Comparison of ENCODE assay signal across 14 mouse cellular contexts in the genomic region with DNA sequence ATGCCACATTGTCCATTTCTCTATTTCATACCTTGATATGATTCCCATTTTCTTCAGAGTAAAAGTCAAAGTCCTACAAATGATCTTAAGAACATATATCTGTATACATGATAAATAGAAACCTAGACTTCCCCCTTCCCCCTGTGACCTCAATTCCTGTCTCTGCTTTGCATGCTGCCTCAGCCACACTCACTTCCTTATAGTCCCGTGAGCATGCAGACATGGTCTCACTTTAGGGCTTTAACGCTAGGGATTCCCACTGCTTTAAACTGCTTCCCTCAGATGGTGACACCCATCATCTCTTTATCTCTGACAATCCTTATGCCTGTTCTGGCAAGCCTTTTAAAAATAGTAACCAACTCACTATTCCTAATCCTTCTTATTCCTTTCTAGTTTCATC. TPM values are rescaled to one million over a fixed set of nuclear protein-coding genes. Genes with fewer than 3 reads are reported as not detected.
A peak's percentile ranks its signal among the peaks of the same experiment; 100 is the strongest.
DNase-seq lines count a peak whose midpoint lies in the region; ATAC-seq lines count a peak whose summit lies in the region.
"Had no signal": no experiment of that assay in that cellular context is flagged by ENCODE, and none has a peak within 500 bp of the region (broad histone marks: within the 10 kb centered on the region; RNA-seq: fewer than 3 reads in every experiment).

No protein-coding gene starts in this region.

- DNase-seq in embryonic facial prominence, embryonic 14.5 days (ENCODE audit: low spot score), result peak; percentile 12
- DNase-seq in embryonic facial prominence, embryonic 10.5 days (ENCODE audit: low spot score), result no peak
- peak; percentile 52 for DNase-seq in lung, postnatal 36 days
- no peak for DNase-seq in lung, postnatal 10 days
- peak; percentile 69 for DNase-seq in induced T-regulatory cell, adult 2 months (ENCODE audit: low read depth)
- no peak for DNase-seq in left cerebral cortex, adult 9 months (ENCODE audit: low spot score in 2 of 2)
- DNase-seq in c-Kit-positive CD71-positive TER-119-positive erythroid progenitor cells, embryonic 14.5 days (ENCODE audit: low spot score), result no peak
- DNase-seq: cerebellum, adult 9-11 months; right cerebral cortex, adult 18-20 months had no signal

- ATAC-seq in embryonic facial prominence, embryonic 14.5 days (ENCODE audit: low read depth), result no peak
- peak; percentile 78 for ATAC-seq in neutrophil, adult 5-6 weeks (ENCODE audit: extremely low read depth, insufficient number of reproducible peaks, low FRiP score, poor library complexity, severe bottlenecking)
- ATAC-seq: Patski had no signal

- H3K9me3 ChIP-seq in embryonic facial prominence, embryonic 14.5 days (ENCODE audit: control insufficient read depth, low read length), result no peaks in the 10 kb centered on the region
- no peaks in the 10 kb centered on the region for H3K9me3 ChIP-seq in embryonic facial prominence, embryonic 10.5 days
- H3K9me3 ChIP-seq: embryonic facial prominence, embryonic 15.5 days; neural tube, embryonic 12.5 days had no signal

- no peak overlapping the region for H3K4me2 ChIP-seq in embryonic facial prominence, embryonic 14.5 days (ENCODE audit: low read depth, low read length)
- H3K4me2 ChIP-seq: embryonic facial prominence, embryonic 15.5 days; neural tube, embryonic 12.5 days had no signal

- 68% methylated on average over 2 of the region's 2 CpGs for WGBS in embryonic facial prominence, embryonic 14.5 days
- WGBS in embryonic facial prominence, embryonic 10.5 days, result 86% methylated on average over 2 of the region's 2 CpGs

- no peaks in the 10 kb centered on the region for H3K36me3 ChIP-seq in embryonic facial prominence, embryonic 14.5 days (ENCODE audit: control insufficient read depth, insufficient read depth, low read length)
- no peaks in the 10 kb centered on the region for H3K36me3 ChIP-seq in embryonic facial prominence, embryonic 10.5 days (replicated peaks)
- H3K36me3 ChIP-seq: embryonic facial prominence, embryonic 15.5 days; neural tube, embryonic 12.5 days had no signal

- no peaks in the 10 kb centered on the region for H3K4me1 ChIP-seq in embryonic facial prominence, embryonic 14.5 days (ENCODE audit: control insufficient read depth, insufficient read depth, low read length)
- H3K4me1 ChIP-seq in embryonic facial prominence, embryonic 10.5 days, result no peaks in the 10 kb centered on the region
- H3K4me1 ChIP-seq: embryonic facial prominence, embryonic 15.5 days; neural tube, embryonic 12.5 days had no signal

- no peak overlapping the region for H3K9ac ChIP-seq in embryonic facial prominence, embryonic 14.5 days (ENCODE audit: low read depth, low read length)
- H3K9ac ChIP-seq: embryonic facial prominence, embryonic 15.5 days; neural tube, embryonic 12.5 days had no signal

- H3K4me3 ChIP-seq in embryonic facial prominence, embryonic 14.5 days (ENCODE audit: low read depth, low read length), result no peak overlapping the region
- no peak overlapping the region for H3K4me3 ChIP-seq in embryonic facial prominence, embryonic 10.5 days
- H3K4me3 ChIP-seq: embryonic facial prominence, embryonic 15.5 days; neural tube, embryonic 12.5 days had no signal

- H3K27ac ChIP-seq in embryonic facial prominence, embryonic 14.5 days (replicated peaks; ENCODE audit: low read depth, low read length), result no peak overlapping the region
- no peak overlapping the region for H3K27ac ChIP-seq in embryonic facial prominence, embryonic 10.5 days (replicated peaks)
- H3K27ac ChIP-seq: embryonic facial prominence, embryonic 15.5 days; neural tube, embryonic 12.5 days; stomach, postnatal 0 days had no signal

- H3K27me3 ChIP-seq in embryonic facial prominence, embryonic 14.5 days (replicated peaks; ENCODE audit: control insufficient read depth, insufficient read depth, low read length), result no peaks in the 10 kb centered on the region
- no peaks in the 10 kb centered on the region for H3K27me3 ChIP-seq in embryonic facial prominence, embryonic 10.5 days (replicated peaks; ENCODE audit: low read depth, poor library complexity, severe bottlenecking)
- H3K27me3 ChIP-seq: embryonic facial prominence, embryonic 15.5 days; neural tube, embryonic 12.5 days; Patski had no signal

RNA-seq across cellular contexts. Expression of a gene that starts 33.5 kb away (rescaled TPM):
- polyA plus RNA-seq in embryonic facial prominence, embryonic 14.5 days (2014; fragmentation: Nextera tagmentation; extraction: Ambion mirVana), result 105 and 121 TPM in 2 replicates
- 92.3 and 101 TPM in 2 replicates for polyA plus RNA-seq in embryonic facial prominence, embryonic 10.5 days (2016; fragmentation: Nextera tagmentation; extraction: Ambion mirVana)
- total RNA-seq in neutrophil, adult 5-6 weeks (2017), result 216 and 258 TPM in 2 replicates

Comparison
In these comparisons a context has a peak if more than half of its experiments do, and no peak if none do; other contexts are left out.
1. DNase-seq: peak in embryonic facial prominence, embryonic 14.5 days (single experiment), lung, postnatal 36 days (single experiment) and induced T-regulatory cell, adult 2 months (single experiment); none in embryonic facial prominence, embryonic 10.5 days (single experiment), lung, postnatal 10 days (single experiment), left cerebral cortex, adult 9 months (0 of 2) and c-Kit-positive CD71-positive TER-119-positive erythroid progenitor cells, embryonic 14.5 days (single experiment).